Mouse (Mus musculus) limb, embryonic 13.5 days (tissue): ENCODE results near the gene Gpr62. TPM values are rescaled to one million over a fixed set of nuclear protein-coding genes. Genes with fewer than 3 reads are reported as not detected.

Source experiments
- ATAC-seq: fragments of 200-750 bp; cut with Nextera tagmentation; 2 replicates; pipeline ENCODE4 v1.8.0; 2017; ENCODE audit warnings: low read depth, moderate number of reproducible peaks, moderate TSS enrichment; ENCODE audit not compliant: low FRiP score
- H3K27ac ChIP-seq: fragments of 300-500 bp; sonication (generic); 2 replicates; pipeline ENCODE4 v1.5.1; 2015; ENCODE audit warnings: inconsistent platforms, mild to moderate bottlenecking, moderate library complexity
- H3K27me3 ChIP-seq: fragments of 300-500 bp; sonication (generic); 2 replicates; pipeline ENCODE4 v1.6.1; 2015; ENCODE audit warnings: mild to moderate bottlenecking, inconsistent platforms
- H3K36me3 ChIP-seq: fragments of 300-500 bp; sonication (generic); 2 replicates; pipeline ENCODE4 v1.6.1; 2015; ENCODE audit warnings: inconsistent platforms, mild to moderate bottlenecking, moderate library complexity
- H3K4me1 ChIP-seq: fragments of 300-500 bp; sonication (generic); 2 replicates; pipeline ENCODE4 v1.6.1; 2015; ENCODE audit warnings: inconsistent platforms
- H3K4me2 ChIP-seq: fragments of 300-500 bp; sonication (generic); replicated peaks from 2 replicates; pipeline ENCODE4 v1.6.1; 2015; ENCODE audit warnings: inconsistent platforms, mild to moderate bottlenecking, moderate library complexity
- H3K4me3 ChIP-seq: fragments of 300-500 bp; sonication (generic); 2 replicates; pipeline ENCODE4 v1.5.1; 2015; ENCODE audit warnings: moderate library complexity, mild to moderate bottlenecking, inconsistent platforms
- H3K9ac ChIP-seq: fragments of 300-500 bp; sonication (generic); 2 replicates; pipeline ENCODE4 v1.6.1; 2015; ENCODE audit warnings: mild to moderate bottlenecking, inconsistent platforms
- H3K9me3 ChIP-seq: fragments of 300-500 bp; sonication (generic); 2 replicates; pipeline ENCODE4 v1.6.1; 2016; ENCODE audit warnings: inconsistent platforms
- WGBS: fragments of 180-500 bp; shearing (Covaris S2); methylation state at CpG from one replicate; pipeline ENCODE4 v1.1.7; 2015; 5-methylcytosine and 5-hydroxymethylcytosine counted together
- polyA plus RNA-seq: library from polyadenylated mRNA; unstranded; fragments of >200 nt; fragmentation: Nextera tagmentation; extraction: Ambion mirVana; gene quantifications from 2 replicates; pipeline ENCODE4 v1.2.1, GENCODE M21; 2015

The Gpr62 gene
- polyA plus RNA-seq, 1 experiment from 2014 or later, result 0.57 TPM

- no peak overlapping the region for H3K4me2 ChIP-seq
- H3K9me3 ChIP-seq, result no peaks in the 10 kb centered on the region
- no peak overlapping the region for H3K9ac ChIP-seq
- H3K27ac ChIP-seq, result no peak overlapping the region
- H3K4me3 ChIP-seq, result no peak overlapping the region
- H3K36me3 ChIP-seq, result no peaks in the 10 kb centered on the region
- no peaks in the 10 kb centered on the region for H3K27me3 ChIP-seq
- WGBS, result 87% methylated on average over 16 of the region's 16 CpGs
- peaks cover 37% of the 10 kb centered on the region for H3K4me1 ChIP-seq
- ATAC-seq, result no peak
These were observed 7.5 kb upstream of the Gpr62 start for GRCm38 (mm10) chr9:106473081-106473752.

- Histone ChIP-seq H3K4me2 (no peak overlapping the region), H3K9me3 (no peaks in the 10 kb centered on the region), H3K4me1 (peaks cover 31% of the 10 kb centered on the region), H3K27me3 (no peaks in the 10 kb centered on the region), H3K9ac (0 out of 2 replicates have a peak overlapping the region, but pooled peaks have one; percentile 25), H3K36me3 (no peaks in the 10 kb centered on the region), H3K4me3 (no peak overlapping the region), H3K27ac (no peak overlapping the region)
- no peak for ATAC-seq
- 71% methylated on average over 4 of the region's 4 CpGs for WGBS
These were observed 6.6 kb upstream of the Gpr62 start for GRCm38 (mm10) chr9:106472321-106472720.

GRCm38 (mm10) chr9:106471892-106472291 lies 6.2 kb upstream of the Gpr62 start:
- Histone ChIP-seq H3K4me2 (peak overlapping the region; percentile 25), H3K9ac (no peak overlapping the region; the same call in 1 of the 2 replicates), H3K36me3 (no peaks in the 10 kb centered on the region), H3K27ac (no peak overlapping the region), H3K4me3 (no peak overlapping the region), H3K4me1 (peaks cover 31% of the 10 kb centered on the region), H3K27me3 (no peaks in the 10 kb centered on the region), H3K9me3 (no peaks in the 10 kb centered on the region)
- ATAC-seq, result no peak
- 8% methylated on average over 5 of the region's 5 CpGs for WGBS

- H3K4me2 ChIP-seq, result peak overlapping the region; percentile 25
- H3K9me3 ChIP-seq, result no peaks in the 10 kb centered on the region
- no peak overlapping the region for H3K4me3 ChIP-seq
- ATAC-seq, result no peak
- H3K36me3 ChIP-seq, result no peaks in the 10 kb centered on the region
- H3K27me3 ChIP-seq, result no peaks in the 10 kb centered on the region
- no peak overlapping the region for H3K27ac ChIP-seq
- H3K4me1 ChIP-seq, result peaks cover 25% of the 10 kb centered on the region
- H3K9ac ChIP-seq, result no peak overlapping the region; the same call in 1 of the 2 replicates
- WGBS, result 64% methylated on average over 14 of the region's 14 CpGs
These were observed 5.4 kb upstream of the Gpr62 start for GRCm38 (mm10) chr9:106470991-106471750.

GRCm38 (mm10) chr9:106469776-106470175 lies 4.0 kb upstream of the Gpr62 start:
- Histone ChIP-seq H3K4me1 (peaks cover 21% of the 10 kb centered on the region), H3K9ac (no peak overlapping the region), H3K9me3 (no peaks in the 10 kb centered on the region), H3K36me3 (no peaks in the 10 kb centered on the region), H3K4me3 (no peak overlapping the region), H3K27ac (no peak overlapping the region), H3K27me3 (peaks cover 5% of the 10 kb centered on the region; the same call in 1 of the 2 replicates), H3K4me2 (no peak overlapping the region)
- ATAC-seq, result no peak
- WGBS, result 62% methylated on average over 9 of the region's 9 CpGs

- no peak for ATAC-seq
- H3K4me3 ChIP-seq, result no peak overlapping the region
- 72% methylated on average over 6 of the region's 6 CpGs for WGBS
- peaks cover 5% of the 10 kb centered on the region; the same call in 1 of the 2 replicates for H3K27me3 ChIP-seq
- H3K4me1 ChIP-seq, result peaks cover 23% of the 10 kb centered on the region
- H3K4me2 ChIP-seq, result no peak overlapping the region
- no peak overlapping the region; the same call in 1 of the 2 replicates for H3K27ac ChIP-seq
- no peak overlapping the region for H3K9ac ChIP-seq
- H3K9me3 ChIP-seq, result no peaks in the 10 kb centered on the region
- H3K36me3 ChIP-seq, result no peaks in the 10 kb centered on the region
These were observed 3.6 kb upstream of the Gpr62 start for GRCm38 (mm10) chr9:106469317-106469716.

- H3K4me3 ChIP-seq, result no peak overlapping the region
- H3K36me3 ChIP-seq, result peaks cover 14% of the 10 kb centered on the region
- H3K9ac ChIP-seq, result no peak overlapping the region
- peaks cover 12% of the 10 kb centered on the region; the same call in 1 of the 2 replicates for H3K27me3 ChIP-seq
- 90% methylated on average over 7 of the region's 7 CpGs for WGBS
- no peak for ATAC-seq
- H3K27ac ChIP-seq, result no peak overlapping the region
- H3K4me2 ChIP-seq, result no peak overlapping the region
- peaks cover 19% of the 10 kb centered on the region for H3K4me1 ChIP-seq
- no peaks in the 10 kb centered on the region for H3K9me3 ChIP-seq
These were observed 2.0 kb upstream of the Gpr62 start for GRCm38 (mm10) chr9:106467746-106468145.

GRCm38 (mm10) chr9:106466721-106467120 lies 983 bp upstream of the Gpr62 start:
- H3K27ac ChIP-seq, result no peak overlapping the region
- no peaks in the 10 kb centered on the region for H3K9me3 ChIP-seq
- WGBS, result 93% methylated on average over 6 of the region's 6 CpGs
- H3K27me3 ChIP-seq, result peaks cover 12% of the 10 kb centered on the region; the same call in 1 of the 2 replicates
- peaks cover 24% of the 10 kb centered on the region for H3K36me3 ChIP-seq
- no peak for ATAC-seq
- no peak overlapping the region for H3K4me3 ChIP-seq
- no peak overlapping the region for H3K9ac ChIP-seq
- peaks cover 17% of the 10 kb centered on the region for H3K4me1 ChIP-seq
- H3K4me2 ChIP-seq, result no peak overlapping the region

- Histone ChIP-seq H3K4me1 (peaks cover 17% of the 10 kb centered on the region), H3K4me3 (peak overlapping the region; percentile 65), H3K9me3 (no peaks in the 10 kb centered on the region), H3K9ac (peak overlapping the region; percentile 82), H3K4me2 (peak overlapping the region; percentile 98), H3K27ac (peak overlapping the region; percentile 48; the same call in 1 of the 2 replicates), H3K27me3 (peaks cover 12% of the 10 kb centered on the region; the same call in 1 of the 2 replicates), H3K36me3 (peaks cover 42% of the 10 kb centered on the region)
- 1% methylated on average over 94 of the region's 99 CpGs for WGBS
- ATAC-seq, result peak; percentile 70
These were observed 792 bp downstream of the Gpr62 start for GRCm38 (mm10) chr9:106464751-106465541.

- Histone ChIP-seq H3K4me2 (no peak overlapping the region), H3K4me1 (peaks cover 25% of the 10 kb centered on the region), H3K27ac (no peak overlapping the region), H3K9ac (no peak overlapping the region), H3K27me3 (peaks cover 12% of the 10 kb centered on the region; the same call in 1 of the 2 replicates), H3K4me3 (no peak overlapping the region), H3K9me3 (no peaks in the 10 kb centered on the region), H3K36me3 (peaks cover 49% of the 10 kb centered on the region)
- ATAC-seq, result no peak
- WGBS, result 88% methylated on average over 21 of the region's 21 CpGs
These were observed 2.3 kb downstream of the Gpr62 start for GRCm38 (mm10) chr9:106463122-106464063.

- Histone ChIP-seq H3K4me2 (no peak overlapping the region), H3K4me3 (no peak overlapping the region), H3K36me3 (peaks cover 57% of the 10 kb centered on the region), H3K27ac (no peak overlapping the region), H3K27me3 (peaks cover 12% of the 10 kb centered on the region; the same call in 1 of the 2 replicates), H3K9me3 (no peaks in the 10 kb centered on the region), H3K9ac (no peak overlapping the region), H3K4me1 (peaks cover 35% of the 10 kb centered on the region)
- WGBS, result 92% methylated on average over 12 of the region's 12 CpGs
- no peak for ATAC-seq
These were observed 3.3 kb downstream of the Gpr62 start for GRCm38 (mm10) chr9:106462430-106462800.
